ENCODE assay signal across 22 mouse cellular contexts in genomic region chr10:25633058-25633614, GRCm38 (mm10).
DNase-seq lines count a peak whose midpoint lies in the region; ATAC-seq and TF ChIP-seq lines count a peak whose summit lies in the region.
"Had no signal": no experiment of that assay in that cellular context is flagged by ENCODE, and none has a peak within 500 bp of the region (broad histone marks: within the 10 kb centered on the region; RNA-seq: fewer than 3 reads in every experiment).

No protein-coding gene starts in this region.

- no peak overlapping the region for H3K9ac ChIP-seq in hindbrain, postnatal 0 days (replicated peaks; ENCODE audit: low read length)
- H3K9ac ChIP-seq in hindbrain, embryonic 11.5 days (ENCODE audit: low read depth, low read length) = no peak overlapping the region
- no peak overlapping the region for H3K9ac ChIP-seq in neural tube, embryonic 13.5 days
- H3K9ac ChIP-seq: embryonic facial prominence, embryonic 12.5 days; limb, embryonic 13.5 days; stomach, embryonic 15.5 days had no signal

- no peak overlapping the region for H3K4me2 ChIP-seq in hindbrain, postnatal 0 days (ENCODE audit: low read depth, low read length)
- H3K4me2 ChIP-seq in hindbrain, embryonic 11.5 days (replicated peaks; ENCODE audit: low read depth, low read length) = no peak overlapping the region
- no peak overlapping the region for H3K4me2 ChIP-seq in neural tube, embryonic 13.5 days
- H3K4me2 ChIP-seq: embryonic facial prominence, embryonic 12.5 days; limb, embryonic 13.5 days; stomach, embryonic 15.5 days had no signal

- no peaks in the 10 kb centered on the region for H3K9me3 ChIP-seq in hindbrain, postnatal 0 days (ENCODE audit: low read length)
- no peaks in the 10 kb centered on the region for H3K9me3 ChIP-seq in hindbrain, embryonic 11.5 days (ENCODE audit: control insufficient read depth, low read length)
- no peaks in the 10 kb centered on the region for H3K9me3 ChIP-seq in neural tube, embryonic 13.5 days
- H3K9me3 ChIP-seq: embryonic facial prominence, embryonic 12.5 days; G1E; heart, embryonic 10.5 days; limb, embryonic 13.5 days; stomach, embryonic 15.5 days had no signal

- H3K27me3 ChIP-seq in hindbrain, postnatal 0 days (ENCODE audit: insufficient read depth, low read length) = no peaks in the 10 kb centered on the region
- H3K27me3 ChIP-seq in hindbrain, embryonic 11.5 days (ENCODE audit: control insufficient read depth, insufficient read depth, low read length) = no peaks in the 10 kb centered on the region
- no peaks in the 10 kb centered on the region for H3K27me3 ChIP-seq in neural tube, embryonic 13.5 days
- H3K27me3 ChIP-seq: embryonic facial prominence, embryonic 12.5 days; stomach, embryonic 15.5 days had no signal

- WGBS in hindbrain, postnatal 0 days = 45% methylated on average over 4 of the region's 4 CpGs
- WGBS in hindbrain, embryonic 11.5 days = 86% methylated on average over 4 of the region's 4 CpGs
- WGBS in neural tube, embryonic 13.5 days = 49% methylated on average over 4 of the region's 4 CpGs

- no peaks in the 10 kb centered on the region for H3K36me3 ChIP-seq in hindbrain, postnatal 0 days (ENCODE audit: insufficient read depth, low read length)
- H3K36me3 ChIP-seq in hindbrain, embryonic 11.5 days (ENCODE audit: control insufficient read depth, insufficient read depth, low read length) = no peaks in the 10 kb centered on the region
- no peaks in the 10 kb centered on the region for H3K36me3 ChIP-seq in neural tube, embryonic 13.5 days
- H3K36me3 ChIP-seq: embryonic facial prominence, embryonic 12.5 days; G1E; heart, embryonic 10.5 days; limb, embryonic 13.5 days; stomach, embryonic 15.5 days had no signal

- intact Hi-C loops in heart, postnatal 36 days (cut with DNase I) = no loop called here

- H3K27ac ChIP-seq in hindbrain, postnatal 0 days = no peak overlapping the region
- H3K27ac ChIP-seq in hindbrain, embryonic 11.5 days (ENCODE audit: low read depth, low read length) = no peak overlapping the region
- H3K27ac ChIP-seq in neural tube, embryonic 13.5 days (replicated peaks) = no peak overlapping the region
- H3K27ac ChIP-seq: embryonic facial prominence, embryonic 12.5 days; heart, embryonic 10.5 days; left cerebral cortex, adult 2 months; limb, embryonic 13.5 days; stomach, embryonic 15.5 days had no signal

- DNase-seq in hindbrain, postnatal 0 days (ENCODE audit: low spot score) = peak; percentile 46
- DNase-seq in hindbrain, embryonic 11.5 days (ENCODE audit: low spot score) = no peak
- DNase-seq in neural tube, embryonic 10.5 days (ENCODE audit: extremely low spot score, low spot score) = no peak
- peak; percentile 16 to 20 for DNase-seq in layer of hippocampus, adult 8-10 months (ENCODE audit: low spot score in 2 of 2)
- DNase-seq in retina, postnatal 1 day = peak; percentile 23
- no peak for DNase-seq in gastrocnemius, postnatal 25 days
- DNase-seq in heart, postnatal 36 days = no peak
- DNase-seq: adrenal gland, postnatal 10 days; cerebellum, postnatal 36 days; gastrocnemius, postnatal 10 days; heart, postnatal 14 days; kidney, postnatal 14 days; lung, postnatal 36 days; spleen, adult 18-20 months; thymus, postnatal 25 days had no signal

- no peak overlapping the region for H3K4me3 ChIP-seq in hindbrain, postnatal 0 days (ENCODE audit: low read length)
- H3K4me3 ChIP-seq in hindbrain, embryonic 11.5 days (ENCODE audit: low read depth, low read length) = no peak overlapping the region
- H3K4me3 ChIP-seq in neural tube, embryonic 13.5 days = no peak overlapping the region
- H3K4me3 ChIP-seq: embryonic facial prominence, embryonic 12.5 days; heart, embryonic 10.5 days; left cerebral cortex, adult 2 months; limb, embryonic 13.5 days; stomach, embryonic 15.5 days had no signal

- TF ChIP-seq CTCF in hindbrain, postnatal 0 days (IDR thresholded peaks at IDR 0.05; ENCODE audit: low read depth) = no peak

- no peak for ATAC-seq in hindbrain, postnatal 0 days
- ATAC-seq in hindbrain, embryonic 11.5 days (ENCODE audit: low FRiP score) = no peak
- peak; percentile 47; the same call in 1 of the 2 replicates for ATAC-seq in neural tube, embryonic 13.5 days (ENCODE audit: low read depth)

- H3K4me1 ChIP-seq in hindbrain, postnatal 0 days (ENCODE audit: insufficient read depth, low read length) = no peaks in the 10 kb centered on the region
- H3K4me1 ChIP-seq in hindbrain, embryonic 11.5 days (replicated peaks; ENCODE audit: control insufficient read depth, insufficient read depth, low read length) = no peaks in the 10 kb centered on the region
- no peaks in the 10 kb centered on the region for H3K4me1 ChIP-seq in neural tube, embryonic 13.5 days (replicated peaks)
- H3K4me1 ChIP-seq: embryonic facial prominence, embryonic 12.5 days; heart, embryonic 10.5 days; limb, embryonic 13.5 days; stomach, embryonic 15.5 days had no signal

Comparison
In these comparisons a context has a peak if more than half of its experiments do, and no peak if none do; other contexts are left out.
1. DNase-seq: peak in hindbrain, postnatal 0 days (single experiment), layer of hippocampus, adult 8-10 months (2 of 2) and retina, postnatal 1 day (single experiment); none in hindbrain, embryonic 11.5 days (single experiment), neural tube, embryonic 10.5 days (single experiment), gastrocnemius, postnatal 25 days (single experiment) and heart, postnatal 36 days (0 of 2).